Mouse (Mus musculus): Measurements from ENCODE around the gene Pabpc1l. TPM values are rescaled to one million over a fixed set of nuclear protein-coding genes. Genes with fewer than 3 reads are reported as not detected.
A peak's percentile ranks its signal among the peaks of the same experiment; 100 is the strongest.
"Not testable (repeated sequence)": the region's sequence is repeated elsewhere in the genome, so short reads cannot be mapped to it uniquely, and the experiment has no call there.

Gene Pabpc1l
- polyA plus RNA-seq, 1 experiment from 2014 or later = 2.9 TPM

DNA sequence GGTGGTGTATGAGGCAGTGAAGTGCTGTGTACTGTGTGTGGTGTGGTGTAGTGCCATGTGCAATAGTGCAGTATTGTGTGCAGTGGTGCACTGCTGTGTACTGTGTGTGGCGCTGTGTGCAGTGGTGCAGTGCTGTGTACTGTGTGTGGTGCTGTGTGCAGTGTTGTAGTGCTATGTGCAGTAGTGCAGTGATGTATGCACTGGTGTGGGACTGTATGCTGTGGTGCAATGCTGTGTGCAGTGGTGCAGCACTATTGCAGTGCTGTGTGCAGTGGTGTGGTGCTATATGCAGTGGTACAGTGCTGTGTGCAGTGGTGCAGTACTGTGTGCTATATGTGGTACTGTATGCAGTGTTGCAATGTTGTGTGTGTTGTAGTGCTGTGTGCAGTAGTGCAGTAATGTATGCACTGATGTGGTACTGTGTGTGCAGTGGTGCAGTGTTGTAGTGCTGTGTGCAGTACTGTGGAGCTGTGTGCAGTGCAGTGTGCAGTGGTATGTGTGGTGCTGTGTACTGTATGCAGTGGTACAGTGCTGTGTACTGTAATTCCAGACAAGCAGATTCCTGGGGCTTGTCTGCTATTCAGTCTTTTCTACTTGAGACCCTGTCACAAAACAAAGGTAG lies 13.3 kb downstream of the Pabpc1l start:
- Histone ChIP-seq H3K9me3 (no peaks in the 10 kb centered on the region), H3K4me1 (0 out of 2 replicates have a peak, but pooled peaks cover 2% of the 10 kb centered on the region), H3K9ac (replicated peaks) (no peak overlapping the region), H3K36me3 (no peaks in the 10 kb centered on the region), H3K27me3 (no peaks in the 10 kb centered on the region), H3K4me3 (no peak overlapping the region), H3K4me2 (replicated peaks) (no peak overlapping the region), H3K27ac (replicated peaks) (no peak overlapping the region)
- WGBS = 93% methylated on average over 1 of the region's 1 CpGs
- ATAC-seq (replicated peaks) = peak; percentile 48; the same call in 1 of the 2 replicates

GRCm38 (mm10) chr2:164040949-164041348 lies 15.7 kb downstream of the Pabpc1l start:
- no peak overlapping the region for H3K4me3 ChIP-seq
- 86% methylated on average over 6 of the region's 6 CpGs for WGBS
- H3K27ac ChIP-seq (replicated peaks) = no peak overlapping the region
- H3K9me3 ChIP-seq = no peaks in the 10 kb centered on the region
- H3K4me1 ChIP-seq = 0 out of 2 replicates have a peak, but pooled peaks cover 2% of the 10 kb centered on the region
- no peaks in the 10 kb centered on the region for H3K36me3 ChIP-seq
- H3K4me2 ChIP-seq (replicated peaks) = no peak overlapping the region
- H3K9ac ChIP-seq (replicated peaks) = no peak overlapping the region
- H3K27me3 ChIP-seq = no peaks in the 10 kb centered on the region
- ATAC-seq (replicated peaks) = no peak

DNA sequence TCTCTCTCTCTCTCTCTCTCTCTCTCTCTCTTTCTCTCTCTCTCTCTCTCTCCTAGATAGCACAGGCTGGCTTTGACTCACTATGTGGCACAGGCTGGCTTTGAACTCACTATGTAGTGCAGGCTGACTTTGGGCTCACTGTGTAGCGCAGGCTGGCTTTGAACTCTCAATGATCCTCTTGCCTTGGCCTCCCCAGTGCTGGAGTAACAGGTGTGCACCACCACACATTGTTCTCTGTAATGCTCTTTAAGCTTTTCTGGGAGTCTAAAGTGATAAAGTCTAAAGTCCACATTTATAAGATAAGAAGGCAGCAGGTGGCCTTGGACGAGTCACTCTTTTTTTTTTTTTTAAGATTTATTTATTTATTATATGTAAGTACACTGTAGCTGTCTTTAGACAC lies 16.3 kb downstream of the Pabpc1l start:
- 0 out of 2 replicates have a peak, but pooled peaks cover 1% of the 10 kb centered on the region for H3K4me1 ChIP-seq
- no peak for ATAC-seq (replicated peaks)
- WGBS = 92% methylated on average over 2 of the region's 2 CpGs
- no peaks in the 10 kb centered on the region for H3K9me3 ChIP-seq
- H3K27me3 ChIP-seq = no peaks in the 10 kb centered on the region
- no peak overlapping the region for H3K4me2 ChIP-seq (replicated peaks)
- no peak overlapping the region for H3K27ac ChIP-seq (replicated peaks)
- H3K9ac ChIP-seq (replicated peaks) = no peak overlapping the region
- no peak overlapping the region for H3K4me3 ChIP-seq
- no peaks in the 10 kb centered on the region for H3K36me3 ChIP-seq

GRCm38 (mm10) chr2:164047197-164047690 lies 22.0 kb downstream of the Pabpc1l start:
- peaks cover 7% of the 10 kb centered on the region for H3K36me3 ChIP-seq
- H3K9ac ChIP-seq (replicated peaks) = 0 out of 2 replicates have a peak overlapping the region, but pooled peaks have one; percentile 26
- H3K4me3 ChIP-seq = peak overlapping the region; percentile 35
- H3K4me1 ChIP-seq = peaks cover 3% of the 10 kb centered on the region; the same call in 1 of the 2 replicates
- peak overlapping the region; percentile 46 for H3K4me2 ChIP-seq (replicated peaks)
- 1% methylated on average over 13 of the region's 16 CpGs for whole genome bisulfite sequencing
- ATAC-seq (replicated peaks) = no peak
- H3K9me3 ChIP-seq = no peaks in the 10 kb centered on the region
- no peak overlapping the region for H3K27ac ChIP-seq (replicated peaks)
- H3K27me3 ChIP-seq = no peaks in the 10 kb centered on the region

DNA sequence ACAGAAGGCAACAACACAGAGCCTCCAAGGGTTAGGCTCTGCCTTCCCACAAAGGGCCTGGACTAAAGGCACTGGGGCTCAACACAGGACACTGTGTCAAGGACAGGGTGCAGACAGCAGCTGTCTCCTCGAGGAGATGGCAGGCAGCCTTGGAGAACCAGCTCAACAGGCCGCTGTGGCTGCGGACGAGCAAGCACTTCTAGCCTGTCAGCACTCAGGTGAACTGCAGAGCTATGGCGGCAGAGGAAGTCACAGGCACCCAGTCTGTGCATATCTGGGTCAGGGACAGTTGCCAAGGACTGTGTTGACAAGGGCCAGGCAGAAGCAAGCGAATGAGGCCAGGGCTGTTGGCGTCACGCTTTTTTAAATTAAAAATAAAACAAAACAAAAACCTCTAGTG lies 28.5 kb downstream of the Pabpc1l start:
- H3K4me2 ChIP-seq (replicated peaks) = no peak overlapping the region
- H3K4me3 ChIP-seq = no peak overlapping the region
- no peaks in the 10 kb centered on the region for H3K4me1 ChIP-seq
- no peak overlapping the region for H3K27ac ChIP-seq (replicated peaks)
- no peaks in the 10 kb centered on the region for H3K9me3 ChIP-seq
- 92% methylated on average over 8 of the region's 8 CpGs for WGBS
- no peak for ATAC-seq (replicated peaks)
- H3K9ac ChIP-seq (replicated peaks) = no peak overlapping the region
- no peaks in the 10 kb centered on the region for H3K27me3 ChIP-seq
- peaks cover 62% of the 10 kb centered on the region for H3K36me3 ChIP-seq

DNA sequence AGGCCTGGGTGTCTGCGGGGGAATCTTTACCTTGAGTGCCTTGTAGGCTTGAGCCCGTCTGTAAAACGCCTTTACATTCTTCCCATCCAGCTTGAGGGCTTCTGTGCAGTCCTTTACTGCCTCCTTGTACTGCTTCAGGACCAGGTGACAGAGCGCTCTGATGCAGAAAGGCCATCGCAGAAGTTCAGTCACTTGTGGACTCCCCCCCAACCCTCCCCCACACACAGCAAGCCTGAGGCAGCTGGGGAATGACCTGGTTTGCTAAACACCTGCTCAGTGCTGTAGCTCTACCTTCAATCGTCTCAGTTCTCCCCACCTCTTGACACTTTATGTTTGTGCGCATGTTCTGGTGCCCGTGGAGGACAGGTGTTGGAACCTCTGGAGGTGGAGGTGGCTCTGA lies 29.4 kb downstream of the Pabpc1l start:
- H3K36me3 ChIP-seq = peaks cover 71% of the 10 kb centered on the region
- no peak overlapping the region for H3K27ac ChIP-seq (replicated peaks)
- H3K27me3 ChIP-seq = no peaks in the 10 kb centered on the region
- no peaks in the 10 kb centered on the region for H3K9me3 ChIP-seq
- H3K4me1 ChIP-seq = no peaks in the 10 kb centered on the region
- no peak overlapping the region for H3K9ac ChIP-seq (replicated peaks)
- no peak for ATAC-seq (replicated peaks)
- H3K4me3 ChIP-seq = no peak overlapping the region
- 97% methylated on average over 8 of the region's 8 CpGs for WGBS
- no peak overlapping the region for H3K4me2 ChIP-seq (replicated peaks)

- Histone ChIP-seq H3K27ac (replicated peaks) (no peak overlapping the region), H3K9ac (replicated peaks) (no peak overlapping the region), H3K4me2 (replicated peaks) (no peak overlapping the region), H3K4me1 (no peaks in the 10 kb centered on the region), H3K27me3 (no peaks in the 10 kb centered on the region), H3K4me3 (no peak overlapping the region), H3K9me3 (no peaks in the 10 kb centered on the region), H3K36me3 (peaks cover 82% of the 10 kb centered on the region)
- no peak for ATAC-seq (replicated peaks)
- WGBS = 89% methylated on average over 8 of the region's 8 CpGs
Measured at GRCm38 (mm10) chr2:164059634-164060235, 34.5 kb downstream of the Pabpc1l start.

- no peaks in the 10 kb centered on the region for H3K27me3 ChIP-seq
- peaks cover 4% of the 10 kb centered on the region for H3K36me3 ChIP-seq
- peak; percentile 51 for ATAC-seq (replicated peaks)
- H3K9me3 ChIP-seq = no peaks in the 10 kb centered on the region
- H3K4me3 ChIP-seq = peak within 1 kb of the TSS; percentile 82
- peak within 1 kb of the TSS; percentile 84 for H3K9ac ChIP-seq (replicated peaks)
- WGBS = under 1% methylated on average over 45 of the region's 45 CpGs
- peak within 1 kb of the TSS; percentile 59 for H3K4me2 ChIP-seq (replicated peaks)
- H3K27ac ChIP-seq (replicated peaks) = peak within 1 kb of the TSS; percentile 82
- peaks cover 34% of the 10 kb centered on the region for H3K4me1 ChIP-seq
Measured at GRCm38 (mm10) chr2:164070142-164070764, 45.0 kb downstream of the Pabpc1l start, which contains the start of gene Stk4. Gene Stk4, plus strand, starts transcription at chr2:164070322.

GRCm38 (mm10) chr2:164070765-164071436 lies 45.7 kb downstream of the Pabpc1l start, which contains the start of gene Tomm34:
Gene Tomm34, minus strand, starts transcription at chr2:164071169.
- Histone ChIP-seq H3K4me3 (peak within 1 kb of the TSS; percentile 82), H3K4me2 (replicated peaks) (peak within 1 kb of the TSS; percentile 59), H3K27ac (replicated peaks) (peak within 1 kb of the TSS; percentile 82), H3K9me3 (no peaks in the 10 kb centered on the region), H3K27me3 (no peaks in the 10 kb centered on the region), H3K9ac (replicated peaks) (peak within 1 kb of the TSS; percentile 84), H3K4me1 (peaks cover 38% of the 10 kb centered on the region), H3K36me3 (peaks cover 3% of the 10 kb centered on the region; the same call in 1 of the 2 replicates)
- peak; percentile 96 for ATAC-seq (replicated peaks)
- WGBS = under 1% methylated on average over 55 of the region's 55 CpGs

GRCm38 (mm10) chr2:164071437-164071820 lies 46.2 kb downstream of the Pabpc1l start:
- H3K9me3 ChIP-seq; H3K27me3 ChIP-seq; ATAC-seq (replicated peaks); H3K36me3 ChIP-seq: not testable (repeated sequence)
- Histone ChIP-seq H3K27ac (replicated peaks) (peak overlapping the region; percentile 82), H3K9ac (replicated peaks) (peak overlapping the region; percentile 84; the same call in 1 of the 2 replicates), H3K4me3 (peak overlapping the region; percentile 82), H3K4me1 (peaks cover 41% of the 10 kb centered on the region), H3K4me2 (replicated peaks) (peak overlapping the region; percentile 59)
- WGBS = 77% methylated on average over 11 of the region's 11 CpGs

DNA sequence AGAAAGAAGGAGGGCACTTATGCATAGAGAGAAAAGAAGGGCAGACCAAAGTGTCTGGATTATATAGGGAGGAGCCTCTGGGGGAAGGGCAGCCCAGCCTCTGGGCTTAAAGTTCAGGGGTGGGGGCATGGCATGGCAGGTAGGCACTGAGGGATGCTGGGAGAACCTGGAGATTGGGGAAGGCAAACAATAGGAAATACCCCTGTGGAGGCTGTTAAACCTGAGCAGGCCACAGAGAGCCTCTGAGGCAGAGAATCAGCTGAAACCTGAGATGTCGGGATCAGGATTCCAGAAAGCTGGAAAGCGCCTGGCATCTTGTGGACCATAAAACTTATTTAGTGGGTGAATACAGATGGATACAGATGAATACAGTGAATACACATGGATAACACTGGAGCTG lies 46.9 kb downstream of the Pabpc1l start:
- no peak overlapping the region for H3K4me3 ChIP-seq
- 72% methylated on average over 2 of the region's 2 CpGs for WGBS
- no peak overlapping the region for H3K4me2 ChIP-seq (replicated peaks)
- H3K36me3 ChIP-seq = no peaks in the 10 kb centered on the region
- H3K9ac ChIP-seq (replicated peaks) = no peak overlapping the region
- peaks cover 41% of the 10 kb centered on the region for H3K4me1 ChIP-seq
- no peaks in the 10 kb centered on the region for H3K9me3 ChIP-seq
- no peak for ATAC-seq (replicated peaks)
- H3K27ac ChIP-seq (replicated peaks) = no peak overlapping the region
- H3K27me3 ChIP-seq = no peaks in the 10 kb centered on the region

- WGBS = 89% methylated on average over 7 of the region's 7 CpGs
- Histone ChIP-seq H3K9me3 (no peaks in the 10 kb centered on the region), H3K27ac (replicated peaks) (no peak overlapping the region), H3K36me3 (no peaks in the 10 kb centered on the region), H3K9ac (replicated peaks) (no peak overlapping the region), H3K4me2 (replicated peaks) (no peak overlapping the region), H3K27me3 (no peaks in the 10 kb centered on the region), H3K4me3 (no peak overlapping the region), H3K4me1 (peaks cover 40% of the 10 kb centered on the region)
- ATAC-seq (replicated peaks) = no peak
Measured at GRCm38 (mm10) chr2:164073120-164073519, 47.9 kb downstream of the Pabpc1l start.
